Mouse (Mus musculus): ENCODE results near the gene Uhrf2.

Gene Uhrf2

DNA sequence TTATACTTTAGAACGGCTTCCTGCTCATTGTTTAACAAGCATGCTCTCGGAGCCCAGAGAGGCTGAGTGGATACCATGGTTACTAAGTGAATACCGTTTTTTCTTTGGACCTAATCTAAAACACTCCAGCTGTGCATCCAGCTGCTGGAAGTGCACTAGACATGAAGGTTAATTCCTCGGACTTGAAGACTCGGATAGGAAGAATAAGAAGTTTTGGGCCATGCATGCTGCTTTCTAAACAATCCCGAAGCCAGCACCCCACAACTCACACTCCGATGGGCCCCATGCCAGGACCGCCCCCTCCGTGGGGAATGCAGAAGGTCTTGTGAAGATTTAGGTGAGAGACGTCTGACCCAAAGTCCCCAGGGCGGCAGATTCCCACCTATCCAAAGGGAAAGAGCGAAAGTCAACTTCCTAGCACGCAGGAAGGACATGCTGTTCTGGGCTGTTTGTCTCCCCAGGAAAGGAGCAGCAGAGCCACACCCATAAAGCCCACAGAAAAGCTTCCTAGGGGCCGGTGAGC is 84.7 kb downstream of the Uhrf2 start:
- in situ Hi-C loops (cut with MboI; ENCODE audit: low pct_unique_long_range_greater_than_20kb in 1 of 2, low sequenced_read_pairs in 2 of 2, unreplicated experiment in 1 of 2) = no loop called here

DNA sequence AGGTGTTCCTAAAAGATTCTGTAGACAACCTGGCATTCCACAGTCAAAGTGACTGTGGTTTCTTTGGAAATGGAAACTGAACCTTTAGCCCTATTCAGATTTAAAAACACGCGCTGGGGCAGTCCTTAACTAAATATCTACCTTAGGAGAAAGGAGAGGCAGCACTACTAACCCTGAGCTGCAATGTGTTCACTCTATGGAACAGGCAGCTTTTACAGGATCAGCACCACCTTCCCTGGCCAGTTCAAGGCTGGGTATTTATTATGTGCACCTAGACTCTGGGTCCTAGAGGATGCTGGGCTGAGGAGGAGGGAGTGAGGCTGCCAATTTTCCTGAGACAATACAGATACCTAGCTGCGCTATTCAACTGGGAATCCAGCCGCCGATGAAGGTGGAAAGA is 85.3 kb downstream of the Uhrf2 start:
- in situ Hi-C loops (cut with MboI; ENCODE audit: low pct_unique_long_range_greater_than_20kb in 1 of 2, low sequenced_read_pairs in 2 of 2, unreplicated experiment in 1 of 2) = no loop called here

- in situ Hi-C loops (cut with MboI; ENCODE audit: low pct_unique_long_range_greater_than_20kb in 1 of 2, low sequenced_read_pairs in 2 of 2, unreplicated experiment in 1 of 2) = no loop called here
Measured at GRCm38 (mm10) chr19:30117241-30117640, 86.9 kb downstream of the Uhrf2 start.

GRCm38 (mm10) chr19:30117775-30118174 is 87.5 kb downstream of the Uhrf2 start:
- in situ Hi-C loops (cut with MboI; ENCODE audit: low pct_unique_long_range_greater_than_20kb in 1 of 2, low sequenced_read_pairs in 2 of 2, unreplicated experiment in 1 of 2) = no loop called here

- in situ Hi-C loops (cut with MboI; ENCODE audit: low pct_unique_long_range_greater_than_20kb in 1 of 2, low sequenced_read_pairs in 2 of 2, unreplicated experiment in 1 of 2) = no loop called here
Measured at GRCm38 (mm10) chr19:30118344-30119312, 88.3 kb downstream of the Uhrf2 start.

DNA sequence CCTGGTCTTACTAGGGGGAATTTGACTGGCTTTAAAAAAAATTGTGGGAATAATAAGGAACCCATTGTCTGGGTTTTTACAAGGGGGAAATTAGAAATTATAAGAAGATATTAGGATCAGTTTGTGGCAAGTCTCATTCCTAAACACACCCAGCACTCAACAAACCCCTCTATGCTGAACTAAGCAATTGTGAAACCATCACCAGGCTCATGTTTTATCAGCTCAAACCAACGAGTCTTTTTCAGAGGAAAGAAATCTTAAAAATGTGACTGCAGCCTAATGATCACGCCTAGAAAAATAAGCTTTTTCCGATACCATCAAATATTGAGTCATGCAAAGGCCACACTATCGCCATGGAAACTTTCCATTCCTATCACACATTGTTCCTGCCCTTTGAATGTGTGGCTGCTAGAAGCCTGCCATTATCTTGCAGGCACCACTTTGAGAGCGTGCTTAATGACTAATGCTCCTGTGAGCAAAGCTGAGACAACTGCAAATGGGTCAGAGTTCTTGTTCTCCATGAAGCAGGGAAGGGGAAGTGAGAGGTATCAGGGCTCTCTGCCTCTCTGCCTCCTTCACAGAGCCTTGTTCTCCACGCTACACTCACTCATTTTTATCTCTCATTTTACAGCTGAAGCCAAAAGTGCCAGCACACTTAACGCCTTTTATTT is 94.8 kb downstream of the Uhrf2 start:
- in situ Hi-C loops (cut with MboI; ENCODE audit: low pct_unique_long_range_greater_than_20kb in 1 of 2, low sequenced_read_pairs in 2 of 2, unreplicated experiment in 1 of 2) = no loop called here

DNA sequence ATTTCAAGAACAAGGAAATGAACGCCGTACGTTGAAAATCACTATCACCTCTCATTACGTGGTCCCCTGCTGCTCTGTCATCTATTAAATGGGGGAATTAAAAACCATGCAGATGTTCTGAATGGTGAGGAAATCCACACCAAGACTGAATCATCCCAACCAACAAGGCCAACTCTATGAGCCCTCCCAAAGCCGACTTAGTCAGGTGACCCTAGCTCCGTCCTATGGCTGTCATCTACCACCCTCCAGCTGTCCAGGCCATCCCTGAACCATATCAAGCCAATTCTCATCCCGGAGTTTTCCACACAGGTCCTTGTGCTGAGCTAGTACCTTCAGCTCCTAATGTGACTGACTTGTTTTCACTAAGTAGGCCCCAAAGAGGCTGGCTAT is 95.4 kb downstream of the Uhrf2 start:
- in situ Hi-C loops (cut with MboI; ENCODE audit: low pct_unique_long_range_greater_than_20kb in 1 of 2, low sequenced_read_pairs in 2 of 2, unreplicated experiment in 1 of 2) = no loop called here

- in situ Hi-C loops (cut with MboI; ENCODE audit: low pct_unique_long_range_greater_than_20kb in 1 of 2, low sequenced_read_pairs in 2 of 2, unreplicated experiment in 1 of 2) = no loop called here
Measured at GRCm38 (mm10) chr19:30128177-30128576, 97.9 kb downstream of the Uhrf2 start.

- in situ Hi-C loops (cut with MboI; ENCODE audit: low pct_unique_long_range_greater_than_20kb in 1 of 2, low sequenced_read_pairs in 2 of 2, unreplicated experiment in 1 of 2) = no loop called here
Measured at GRCm38 (mm10) chr19:30136308-30136707, 106.0 kb downstream of the Uhrf2 start.
